Mouse (Mus musculus): ENCODE data around the gene Nkx1-2.

The Nkx1-2 gene

DNA sequence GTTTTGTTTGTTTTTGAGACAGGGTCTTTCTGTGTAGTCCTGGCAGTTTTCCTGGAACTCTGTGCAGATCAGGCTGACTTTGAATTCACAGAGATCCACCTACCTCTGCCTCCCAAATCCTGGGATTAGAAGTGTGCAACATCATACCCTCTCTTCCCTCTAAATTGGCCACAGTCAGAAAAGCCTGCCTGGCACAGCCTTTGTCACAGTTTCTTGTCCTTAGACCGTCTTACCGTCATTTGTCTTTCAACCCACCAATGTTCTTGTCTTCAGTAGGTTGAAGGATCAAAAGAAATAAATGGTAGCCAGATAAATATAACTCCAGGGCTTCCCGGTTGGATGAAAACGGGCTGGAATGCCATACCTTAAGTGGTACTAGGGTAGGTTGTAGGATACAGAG is 5.3 kb upstream of the Nkx1-2 start:
- no peak for DNase-seq (ENCODE audit: low spot score)

DNA sequence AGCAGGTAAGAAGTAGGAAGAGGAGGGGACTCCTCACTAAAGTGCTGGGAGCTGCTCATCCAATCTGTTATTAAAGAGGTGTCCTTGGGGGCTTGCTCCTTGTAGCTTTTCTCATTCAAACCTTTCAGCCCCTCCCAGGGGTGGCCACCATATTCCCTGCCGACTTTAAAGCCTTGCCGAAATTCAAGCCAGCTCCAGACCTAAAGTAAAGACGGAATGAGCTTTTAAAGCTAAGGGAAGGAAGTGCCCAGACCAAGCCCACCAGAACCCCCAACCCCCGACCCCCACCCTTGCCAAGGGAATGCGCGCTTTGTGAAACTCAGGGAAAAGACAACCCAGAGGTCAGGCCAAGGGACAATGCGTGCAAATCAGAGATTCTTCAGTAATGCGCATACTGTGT is 1.5 kb upstream of the Nkx1-2 start:
- no peak for DNase-seq (ENCODE audit: low spot score)

DNA sequence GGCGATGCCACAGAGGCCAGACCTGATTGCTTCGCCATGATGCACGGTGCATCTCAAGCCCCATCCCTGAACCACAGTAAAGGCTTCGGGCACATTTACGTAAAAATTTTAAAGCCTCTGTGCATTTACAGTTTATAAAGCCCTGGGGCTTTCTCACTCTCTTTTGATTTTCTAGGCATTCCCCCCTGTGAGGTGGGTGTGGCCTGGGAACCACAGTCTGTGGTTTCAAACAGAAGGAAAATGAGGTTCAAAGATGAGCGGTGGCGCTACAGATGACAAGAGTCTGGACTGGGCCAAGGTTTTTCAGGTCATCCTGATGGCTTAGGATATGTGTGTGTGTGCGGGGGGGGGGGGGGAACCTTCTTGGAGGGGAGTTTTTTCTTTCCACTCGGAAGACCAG is 589 bp upstream of the Nkx1-2 start:
- DNase-seq (ENCODE audit: low spot score): no peak

DNA sequence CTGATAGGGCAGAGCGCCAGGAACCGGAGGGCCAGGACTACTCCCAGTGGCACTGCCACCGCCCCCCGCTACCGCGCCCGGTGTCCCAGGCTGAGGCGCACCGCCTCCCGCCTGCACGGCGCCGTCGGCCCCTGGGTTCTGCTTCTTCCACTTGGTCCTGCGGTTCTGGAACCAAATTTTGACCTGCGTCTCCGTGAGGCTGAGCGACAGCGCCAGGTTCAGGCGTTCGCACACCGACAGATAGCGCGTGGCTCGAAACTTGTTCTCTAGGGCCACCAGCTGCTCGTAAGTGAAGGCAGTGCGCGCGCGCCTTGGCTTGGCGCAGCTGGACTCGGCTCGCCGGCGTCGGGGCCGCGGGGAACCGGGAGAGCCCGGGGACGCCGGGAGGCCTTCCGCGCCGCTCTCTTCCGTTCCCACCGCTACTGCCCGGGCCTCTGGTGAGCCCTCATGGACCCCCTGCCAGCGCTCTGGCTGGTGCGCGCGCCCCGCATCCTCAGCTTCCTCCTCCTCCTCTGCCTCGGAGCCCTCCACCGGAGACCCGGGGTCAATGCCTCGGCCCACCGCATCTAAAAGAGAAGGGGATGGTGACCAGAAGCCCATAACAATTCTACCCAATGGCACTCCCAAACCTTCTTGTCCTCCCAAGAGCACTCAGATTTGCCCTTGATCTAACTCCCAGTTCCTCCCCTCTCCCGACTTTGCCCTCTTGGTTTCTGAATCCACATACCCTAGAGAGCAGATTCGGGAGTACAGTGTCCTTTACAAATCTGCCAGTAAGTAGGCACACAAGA is 2.0 kb downstream of the Nkx1-2 start:
- DNase-seq (ENCODE audit: low spot score): peak; percentile 70

DNA sequence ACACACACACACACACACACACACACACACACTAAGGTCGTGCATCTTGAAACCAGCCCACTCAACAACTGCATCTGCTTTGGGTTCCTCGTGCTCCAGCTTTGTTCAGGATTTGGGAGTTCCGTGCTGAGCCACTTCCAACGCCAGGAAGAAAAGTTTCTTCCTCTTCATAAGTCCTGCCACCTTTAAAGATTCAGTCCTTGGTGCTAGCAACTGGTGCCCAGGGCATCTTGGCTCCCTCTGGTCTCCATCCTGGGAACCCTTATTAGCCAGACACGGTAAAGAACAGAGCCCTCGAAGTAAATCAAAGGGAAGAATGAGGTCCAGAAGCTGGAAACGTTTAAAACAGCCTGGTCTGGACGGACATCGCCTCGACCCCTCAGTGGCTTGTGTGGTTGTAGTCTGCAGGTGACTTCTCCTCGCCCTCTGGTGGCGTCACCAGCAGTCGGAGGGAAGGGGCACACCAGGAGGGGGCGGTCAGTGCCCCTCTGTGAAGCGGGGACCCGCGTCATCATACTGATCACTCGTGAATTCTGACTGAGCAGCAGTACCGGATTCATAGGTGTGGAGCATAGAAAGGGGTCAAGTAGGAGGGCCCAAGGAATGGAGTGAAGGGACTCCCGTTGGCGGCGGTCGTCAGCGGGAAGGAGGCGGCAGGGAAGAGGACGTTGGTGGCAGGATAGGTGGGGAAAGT is 2.7 kb downstream of the Nkx1-2 start:
- DNase-seq (ENCODE audit: low spot score): no peak

DNA sequence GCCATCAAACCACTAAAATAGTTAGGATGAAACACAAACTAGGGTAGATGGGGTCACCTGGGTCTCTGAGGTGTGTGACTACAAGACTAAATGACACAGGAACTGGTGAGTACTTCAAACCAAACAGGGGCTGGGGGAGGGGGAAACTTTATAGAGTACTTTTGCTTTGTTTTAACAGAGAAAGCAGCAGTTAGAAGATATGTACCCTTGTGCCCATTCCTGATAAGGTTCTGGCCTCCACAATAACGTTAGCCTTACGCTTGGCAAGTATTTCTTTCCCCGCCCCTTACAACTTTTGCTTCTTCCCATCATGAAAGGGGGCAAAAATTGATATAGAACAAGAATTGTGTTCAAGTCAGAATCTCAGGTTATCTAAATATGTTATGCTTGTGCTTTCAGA is 3.6 kb downstream of the Nkx1-2 start:
- DNase-seq (ENCODE audit: low spot score): no peak

DNA sequence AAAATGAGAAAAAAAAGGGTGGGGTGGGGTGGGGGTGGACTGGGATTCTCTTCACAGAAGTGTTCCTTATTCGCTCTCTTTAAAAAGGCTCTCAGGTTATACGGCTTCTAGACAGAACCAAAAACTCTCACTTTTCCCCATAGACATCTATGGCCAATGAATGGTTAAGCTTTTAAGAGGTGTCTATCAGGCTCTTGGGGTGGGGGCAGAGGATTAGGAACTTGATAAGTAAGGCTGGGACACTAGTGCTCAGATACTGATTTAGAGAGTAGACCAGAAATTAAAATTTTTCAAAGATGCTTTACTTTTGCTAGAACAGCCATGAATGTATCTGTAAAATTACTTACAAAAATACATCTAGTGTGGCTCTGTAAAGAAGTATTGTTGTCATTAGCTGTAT is 5.1 kb downstream of the Nkx1-2 start:
- no peak for DNase-seq (ENCODE audit: low spot score)

DNA sequence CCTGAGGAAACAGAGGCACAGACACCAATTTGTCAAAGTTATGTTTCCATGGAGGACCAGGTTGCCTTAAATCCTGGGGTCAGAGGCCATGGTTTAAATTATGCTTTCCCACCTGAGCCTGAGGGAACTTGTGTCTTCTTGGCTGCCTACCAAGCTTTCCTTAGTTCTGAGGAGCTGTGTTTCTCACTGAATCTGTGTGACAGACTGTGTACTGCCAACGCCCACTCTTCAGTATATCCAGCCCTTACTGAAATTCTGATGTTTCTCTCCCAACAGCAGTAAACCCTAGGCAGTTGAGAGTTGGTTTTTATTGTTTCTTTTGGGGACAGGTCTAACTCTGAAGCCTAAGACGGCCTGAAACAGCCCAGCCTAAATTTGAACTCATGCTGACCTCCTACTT is 5.7 kb downstream of the Nkx1-2 start:
- no peak for DNase-seq (ENCODE audit: low spot score)

DNA sequence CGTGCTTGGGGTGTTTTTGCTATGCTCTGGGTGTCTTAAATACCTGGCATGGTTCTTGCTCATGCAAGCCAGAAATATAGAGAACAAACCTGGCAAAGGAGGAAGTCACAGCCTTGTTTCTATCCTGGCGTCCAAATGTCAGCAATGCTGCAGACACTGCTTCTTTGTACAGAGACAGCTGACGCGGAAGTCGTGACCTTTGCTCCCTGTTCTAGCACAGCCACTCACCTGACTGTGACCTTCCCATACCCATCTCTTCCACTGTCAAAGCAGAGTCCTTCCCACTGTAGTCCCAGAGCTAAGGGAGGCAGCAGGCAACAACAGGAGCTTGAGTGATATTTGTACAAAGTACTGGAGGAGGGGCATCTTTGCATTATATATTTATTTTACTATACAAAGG is 9.8 kb downstream of the Nkx1-2 start:
- DNase-seq (ENCODE audit: low spot score): no peak

DNA sequence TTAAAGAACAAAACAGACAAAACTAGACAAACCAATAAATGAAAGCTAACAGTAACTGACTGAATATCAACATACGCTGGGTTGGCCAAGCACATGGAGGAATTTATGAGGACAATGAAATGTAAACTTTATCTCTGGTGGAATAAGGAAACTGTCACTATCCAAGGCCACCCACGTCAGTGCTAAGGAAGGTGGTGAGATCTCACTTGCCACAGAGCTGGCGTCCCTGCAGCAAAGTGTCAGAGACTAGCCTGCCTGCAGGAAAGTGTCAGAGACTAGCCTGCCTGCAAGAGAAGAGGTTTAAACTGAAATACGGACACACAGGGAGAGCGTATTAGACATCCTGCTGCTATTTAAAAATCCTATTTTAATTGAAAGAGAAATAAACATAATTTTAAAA is 12.3 kb downstream of the Nkx1-2 start:
- DNase-seq (ENCODE audit: low spot score): no peak

DNA sequence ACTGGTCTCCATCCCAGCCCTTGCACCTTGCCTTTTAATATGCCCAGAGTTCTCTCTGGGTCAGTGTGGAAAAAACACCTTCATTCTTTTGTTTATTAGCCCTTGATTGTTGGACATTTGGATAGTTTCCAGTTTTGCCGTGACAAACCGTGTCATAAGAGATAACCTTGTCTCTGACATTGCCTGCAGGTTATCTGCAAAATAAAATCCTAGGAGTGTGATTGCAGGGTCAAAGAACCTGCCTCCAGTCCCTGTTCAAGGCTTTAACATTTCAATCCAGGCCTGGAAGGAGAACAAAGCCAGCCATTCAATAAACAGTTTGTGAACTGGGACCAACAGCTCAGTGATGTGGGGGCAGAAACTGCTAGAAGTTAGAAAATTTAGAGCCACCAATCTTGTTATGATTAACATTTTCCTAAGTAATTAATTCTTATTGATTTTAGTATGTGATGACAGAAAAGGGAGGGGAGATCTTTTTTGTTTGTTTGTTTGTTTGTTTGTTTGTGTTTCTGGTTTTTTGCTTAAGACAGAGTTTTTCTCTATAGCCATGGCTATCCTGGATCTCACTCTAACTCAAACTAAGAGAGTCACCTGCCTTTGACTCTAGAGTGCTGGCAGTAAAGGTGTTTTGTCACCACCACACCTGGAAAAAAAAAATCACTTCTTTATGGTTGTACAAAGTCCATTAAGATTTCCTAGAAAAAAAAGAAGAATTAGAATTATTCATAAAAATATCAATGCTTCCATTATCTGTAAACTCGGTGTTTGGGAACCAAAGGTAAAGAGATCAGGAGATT is 13.5 kb downstream of the Nkx1-2 start:
- no peak for DNase-seq (ENCODE audit: low spot score)

DNA sequence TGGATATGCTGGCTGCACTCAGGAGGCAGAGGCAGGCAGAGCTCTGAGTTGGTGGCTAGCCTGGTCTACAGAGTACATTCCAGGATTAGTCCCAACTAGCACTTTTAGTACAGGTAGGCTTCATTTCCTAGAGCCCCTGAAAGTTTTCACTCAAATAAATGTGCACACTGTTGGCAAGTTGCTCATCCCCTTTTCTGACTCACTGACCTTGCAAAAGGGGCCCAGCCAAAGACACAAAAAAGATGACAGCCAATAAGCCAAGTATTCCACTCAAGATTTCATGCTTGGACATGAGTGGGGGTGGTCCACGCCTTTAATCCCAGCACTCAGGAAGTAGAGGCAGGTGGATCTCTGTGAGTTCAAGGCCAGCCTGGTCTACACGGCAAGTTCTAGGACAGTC is 18.0 kb downstream of the Nkx1-2 start:
- DNase-seq (ENCODE audit: low spot score): no peak

DNA sequence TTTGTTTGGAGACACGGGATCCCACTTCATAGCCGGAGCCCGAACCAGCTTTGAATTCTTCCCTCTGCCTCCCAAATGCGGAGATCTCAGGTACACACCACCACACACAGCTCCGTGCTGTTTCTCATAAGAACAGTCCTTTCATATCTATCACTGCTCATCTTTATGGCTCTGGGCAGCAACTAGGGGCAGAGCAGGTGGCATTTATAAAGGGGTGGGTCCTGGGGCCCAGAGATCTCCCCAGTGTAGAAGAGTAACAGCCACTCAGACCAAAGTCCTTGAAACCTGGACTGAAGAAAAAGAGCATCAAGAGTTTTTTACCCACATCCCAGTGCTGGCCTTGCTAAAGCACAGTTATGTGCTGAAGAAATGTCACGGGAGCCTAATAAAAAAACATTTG is 18.9 kb downstream of the Nkx1-2 start:
- DNase-seq (ENCODE audit: low spot score): no peak

DNA sequence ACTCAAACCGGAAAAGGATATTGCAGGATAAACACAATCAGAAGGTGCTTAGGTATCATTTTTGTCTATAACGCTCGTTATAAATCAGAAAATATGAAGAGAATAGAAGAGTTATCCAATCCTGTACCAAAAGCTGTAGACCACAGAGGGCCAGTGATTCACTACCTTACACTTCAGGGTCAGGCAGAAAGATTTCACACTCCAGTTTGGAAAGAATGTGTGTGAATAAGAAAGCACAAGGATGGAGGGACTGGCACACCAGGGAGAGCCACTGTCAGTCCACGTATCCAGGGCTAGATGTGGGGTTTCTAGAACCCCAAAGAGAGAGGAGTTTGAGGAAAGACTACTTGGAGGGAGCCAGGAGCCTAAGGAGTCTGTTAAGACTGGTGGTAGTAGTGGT is 22.5 kb downstream of the Nkx1-2 start:
- DNase-seq (ENCODE audit: low spot score): no peak

DNA sequence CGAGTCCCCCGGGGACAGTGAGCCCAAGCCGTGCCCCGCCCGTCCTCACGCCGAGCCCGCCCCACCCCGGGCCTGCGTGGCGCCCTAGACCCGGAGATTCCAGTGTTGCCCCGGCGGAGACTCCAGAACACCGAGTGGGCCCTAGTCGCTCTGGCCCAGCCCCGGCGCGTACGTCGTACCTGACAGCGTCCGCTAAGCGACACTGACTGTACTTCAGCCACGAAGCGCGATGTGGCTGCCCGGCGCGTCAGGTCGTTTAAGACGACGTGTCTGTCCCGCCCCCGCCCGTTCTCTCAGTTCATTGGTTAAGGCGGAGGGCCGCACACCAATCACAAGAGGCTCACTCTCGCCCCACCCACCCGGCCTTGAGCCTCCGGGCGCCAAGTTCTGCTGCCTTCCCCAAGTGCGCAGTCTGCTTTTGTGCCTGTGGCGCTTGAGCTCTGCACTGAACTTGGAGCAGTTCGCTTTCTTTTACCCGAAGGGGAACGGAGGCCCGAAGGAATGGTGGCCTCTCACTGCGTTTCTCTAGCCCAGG is 23.3 kb downstream of the Nkx1-2 start, which contains the start of gene Oat:
Gene Oat, minus strand, starts transcription at position 283 of the 535 bp plus-strand sequence.
- DNase-seq (ENCODE audit: low spot score): peak; percentile 95

DNA sequence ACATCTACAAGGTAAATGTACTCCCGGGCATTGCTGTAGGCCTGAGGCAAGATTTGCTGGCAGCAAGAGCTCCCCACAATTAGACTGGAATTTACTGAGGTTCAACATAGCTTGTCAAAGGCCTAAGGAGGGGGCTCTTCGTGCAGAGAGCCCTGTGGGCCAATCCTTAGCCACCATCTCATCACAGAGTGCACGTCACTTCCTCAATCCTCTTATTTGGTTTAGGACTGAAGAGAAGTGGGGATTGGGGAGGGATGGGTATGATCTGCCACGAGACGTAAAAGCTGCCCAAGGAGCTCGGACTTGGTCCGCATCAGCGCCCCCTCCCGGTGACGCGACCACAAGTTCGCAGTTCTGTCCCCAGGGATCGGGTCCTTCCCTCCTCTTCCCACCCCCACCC is 23.8 kb downstream of the Nkx1-2 start:
- DNase-seq (ENCODE audit: low spot score): peak; percentile 92

DNA sequence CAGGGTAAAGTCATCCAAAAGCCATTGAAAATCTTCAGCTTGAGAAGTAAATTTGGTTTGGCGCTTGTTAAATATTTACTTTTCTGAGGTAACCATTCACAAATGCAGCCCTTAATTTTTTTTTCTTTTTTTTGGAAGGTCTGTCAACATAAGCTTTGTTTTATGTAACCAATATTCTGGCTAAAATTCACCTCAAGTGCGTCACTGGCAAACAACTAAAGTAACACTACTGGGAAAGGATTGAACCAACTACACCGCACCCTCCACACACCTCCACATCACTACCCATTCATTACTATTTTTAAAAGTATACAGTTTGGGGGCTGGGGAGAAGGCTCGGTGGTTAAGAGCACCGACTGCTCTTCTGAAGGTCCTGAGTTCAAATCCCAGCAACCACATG is 24.8 kb downstream of the Nkx1-2 start:
- no peak for DNase-seq (ENCODE audit: low spot score)

DNA sequence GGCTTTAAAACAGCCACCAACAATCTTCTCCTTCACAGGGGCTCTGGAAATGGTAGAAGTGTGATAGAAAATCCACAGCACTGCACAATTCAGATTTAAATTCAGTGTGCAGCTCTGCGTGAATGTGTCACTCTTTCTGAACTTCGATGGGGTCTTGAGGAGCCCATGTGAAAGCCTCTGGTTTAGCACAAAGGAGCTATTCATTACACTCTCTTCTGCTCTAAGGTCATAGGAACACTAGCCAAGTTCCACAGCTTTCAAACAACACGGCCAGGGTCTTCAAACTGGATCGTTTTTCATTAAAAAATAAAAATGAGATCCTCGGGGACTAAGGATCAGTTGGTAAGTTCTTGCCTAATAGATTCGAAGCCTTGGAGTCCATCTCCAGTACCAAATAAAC is 26.2 kb downstream of the Nkx1-2 start:
- DNase-seq (ENCODE audit: low spot score): no peak

DNA sequence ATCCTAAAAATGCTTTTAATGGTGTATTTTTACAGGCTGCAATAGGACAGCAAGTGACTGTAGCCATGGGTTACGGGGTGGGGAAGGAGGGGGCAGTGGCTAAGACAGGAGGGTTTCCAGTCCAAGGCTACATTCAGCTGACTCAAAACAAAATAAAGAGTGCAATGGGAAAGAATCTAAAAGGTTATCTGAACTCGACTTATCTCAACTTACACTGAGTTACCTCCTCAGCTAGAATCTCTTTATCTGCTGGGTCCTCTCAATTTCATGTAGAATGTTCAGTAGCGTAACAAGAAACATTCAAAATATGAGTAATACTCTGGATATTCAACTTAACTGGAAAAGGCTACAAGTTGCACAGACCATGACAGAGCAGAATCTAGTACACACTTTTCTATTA is 26.7 kb downstream of the Nkx1-2 start:
- DNase-seq (ENCODE audit: low spot score): no peak

DNA sequence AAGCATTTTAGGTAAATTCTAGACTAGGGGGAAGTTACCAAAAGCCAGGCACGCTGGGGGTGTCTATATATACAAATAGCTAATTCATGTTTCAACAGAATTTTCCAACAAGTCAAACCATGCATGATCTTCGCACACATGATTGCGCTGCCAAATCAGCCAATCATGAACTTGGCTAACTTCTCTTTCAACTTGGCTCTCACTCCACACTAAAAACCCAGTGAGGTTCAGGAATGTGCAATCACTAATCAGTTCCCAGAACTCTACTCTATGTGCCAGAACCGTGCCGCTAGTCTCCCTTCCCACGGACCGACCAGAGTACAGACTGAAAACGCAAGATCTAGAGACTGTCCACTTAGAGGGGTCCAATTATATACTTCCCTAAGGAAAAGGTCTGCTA is 28.0 kb downstream of the Nkx1-2 start:
- DNase-seq (ENCODE audit: low spot score): no peak

DNA sequence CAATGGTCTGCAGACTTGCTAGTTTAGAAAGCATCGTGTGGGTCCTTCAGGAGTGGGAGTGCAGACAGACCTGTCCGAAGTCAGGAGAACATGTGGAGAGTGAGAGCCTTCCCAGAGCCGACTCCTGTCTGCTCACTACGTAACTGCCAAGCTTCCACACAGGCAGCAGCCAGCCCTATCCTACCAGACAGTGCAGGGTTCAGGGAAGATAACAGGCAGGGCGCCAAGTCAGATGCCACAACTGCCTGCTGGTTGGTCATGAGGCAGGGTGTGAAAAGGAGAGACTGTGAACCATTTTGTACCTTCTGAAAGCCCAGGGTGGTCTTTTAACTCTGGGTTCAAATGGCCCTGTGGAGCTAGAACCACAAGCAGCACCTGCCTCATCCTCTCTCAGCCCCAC is 29.4 kb downstream of the Nkx1-2 start:
- DNase-seq (ENCODE audit: low spot score): no peak

DNA sequence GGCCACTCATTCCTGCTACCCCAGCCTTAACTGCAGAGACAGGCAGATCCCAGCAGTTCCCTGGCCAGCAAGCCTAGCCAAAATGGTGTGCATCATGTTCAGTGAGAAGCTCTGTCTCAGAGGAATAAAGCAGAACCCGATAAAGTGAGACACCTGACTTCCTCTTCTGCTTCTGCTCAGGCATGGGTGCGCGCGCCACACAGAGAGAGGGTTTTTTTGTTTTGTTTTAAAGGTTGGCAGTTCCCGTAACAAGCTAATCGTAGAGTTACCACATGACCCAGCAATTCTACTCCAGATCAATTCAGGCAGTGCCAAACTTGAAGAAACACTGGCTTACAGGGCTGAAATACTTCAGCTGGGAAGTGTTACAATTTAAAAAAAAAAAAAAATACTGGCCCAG is 30.6 kb downstream of the Nkx1-2 start:
- no peak for DNase-seq (ENCODE audit: low spot score)

DNA sequence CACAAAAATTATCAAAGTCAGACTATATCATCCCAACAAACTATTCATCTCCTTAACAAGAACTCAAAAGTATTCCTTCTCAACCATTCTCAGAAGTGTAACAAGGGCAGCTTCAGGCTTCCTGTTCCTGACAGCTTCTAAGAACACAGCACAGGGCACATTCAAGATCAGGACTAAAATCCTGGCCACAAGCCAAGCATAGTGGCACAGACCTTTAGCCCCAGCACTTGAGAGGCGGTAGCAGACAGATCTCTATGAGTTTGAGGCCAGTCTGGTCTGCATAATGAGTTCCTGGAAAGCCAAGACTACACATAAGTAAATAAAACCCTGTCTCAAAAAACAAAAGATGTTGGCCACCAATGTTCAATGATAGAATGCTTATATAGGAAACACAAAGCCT is 33.6 kb downstream of the Nkx1-2 start:
- no peak for DNase-seq (ENCODE audit: low spot score)

Measured in testis, postnatal 10 days (tissue).